Mouse (Mus musculus): Measurements from ENCODE around the gene Ptpn7.
"Not testable (repeated sequence)": the region's sequence is repeated elsewhere in the genome, so short reads cannot be mapped to it uniquely, and the experiment has no call there.

Ptpn7 gene

DNA sequence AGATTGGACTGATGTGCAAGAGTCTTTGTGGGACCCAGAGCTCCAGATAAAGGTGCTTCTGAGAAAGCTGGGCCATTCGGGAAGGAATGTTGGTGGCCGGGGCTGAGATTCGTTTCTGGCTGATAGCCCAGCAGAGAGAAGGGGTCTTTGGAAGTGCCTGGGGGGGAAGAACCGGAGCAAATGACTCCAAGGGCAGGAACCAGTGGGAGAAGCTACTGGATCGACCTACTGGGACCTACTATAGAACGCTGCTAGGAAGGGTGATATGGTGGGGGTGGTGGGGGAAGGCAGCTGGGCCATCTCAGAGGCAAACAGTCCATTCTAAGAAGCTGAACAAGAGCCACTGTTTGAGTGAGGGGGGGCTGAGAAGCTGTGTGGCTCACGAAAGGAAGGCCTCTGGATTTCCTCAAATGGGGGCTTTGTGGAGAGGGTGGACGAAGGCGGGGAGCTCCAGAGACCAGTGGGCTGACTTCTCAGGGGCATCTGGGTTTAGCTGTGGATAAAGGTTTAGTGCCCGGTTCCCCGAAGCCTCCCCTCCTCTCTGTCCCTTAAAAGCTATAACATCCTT, 27.1 kb downstream of the Ptpn7 start:
- DNase-seq = no peak

DNA sequence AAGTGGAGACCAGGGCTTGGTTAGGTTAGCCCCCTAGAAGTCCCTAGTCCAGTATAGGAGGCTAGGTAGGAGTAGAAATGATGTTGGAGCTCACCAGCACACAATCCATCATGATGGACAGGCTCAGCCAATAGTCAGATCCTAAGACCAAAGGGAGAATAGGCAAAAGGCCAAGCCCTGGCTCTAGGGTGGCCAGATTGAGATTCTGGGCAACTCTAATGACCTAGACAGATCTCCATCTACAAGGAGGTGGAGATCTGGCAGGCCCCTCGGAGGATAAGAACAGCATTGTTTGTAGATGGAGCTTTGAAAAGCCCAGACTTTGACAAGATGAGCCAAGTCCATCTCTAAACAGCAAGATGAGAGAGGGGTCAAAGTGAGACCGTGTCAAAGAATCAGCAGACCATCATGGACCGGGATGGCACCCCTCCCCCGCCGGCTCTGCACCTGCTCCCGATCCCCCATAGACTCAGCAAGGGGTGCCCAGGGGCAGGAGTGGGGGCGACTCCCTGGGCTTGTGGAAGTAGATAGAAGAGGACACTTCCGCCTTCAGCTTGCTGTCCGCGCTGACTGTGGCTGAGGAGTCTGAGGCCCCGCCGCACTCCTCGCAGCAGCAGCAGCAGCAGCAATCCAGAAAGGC, 28.0 kb downstream of the Ptpn7 start:
- no peak for DNase-seq

- peak; percentile 39 for DNase-seq
Observed at GRCm38 (mm10) chr1:135162720-135163119, 30.2 kb downstream of the Ptpn7 start.

DNA sequence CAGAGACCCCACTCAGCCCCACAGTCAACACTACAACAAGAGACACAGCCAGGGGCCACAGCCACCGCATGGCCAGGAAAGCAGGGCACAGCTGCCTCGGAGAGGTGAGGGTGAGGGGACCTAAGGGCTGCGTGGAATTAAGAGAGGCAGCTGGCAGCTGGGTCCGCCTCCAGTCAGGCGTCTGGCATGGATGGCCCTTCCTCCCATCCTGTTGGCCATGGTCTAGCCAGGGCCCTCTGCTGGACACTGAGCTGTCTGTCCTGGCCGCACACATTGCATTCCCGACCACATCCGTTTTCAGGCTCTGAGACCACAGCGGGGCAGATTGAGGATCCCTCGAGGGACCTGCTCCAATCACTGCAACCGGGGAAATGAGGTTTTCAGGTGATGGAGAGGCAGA, 34.9 kb downstream of the Ptpn7 start, which contains the start of gene Gpr37l1:
Gene Gpr37l1 (minus strand): TSS at position 247 of the 400 bp plus-strand sequence.
- DNase-seq = peak; percentile 46

DNA sequence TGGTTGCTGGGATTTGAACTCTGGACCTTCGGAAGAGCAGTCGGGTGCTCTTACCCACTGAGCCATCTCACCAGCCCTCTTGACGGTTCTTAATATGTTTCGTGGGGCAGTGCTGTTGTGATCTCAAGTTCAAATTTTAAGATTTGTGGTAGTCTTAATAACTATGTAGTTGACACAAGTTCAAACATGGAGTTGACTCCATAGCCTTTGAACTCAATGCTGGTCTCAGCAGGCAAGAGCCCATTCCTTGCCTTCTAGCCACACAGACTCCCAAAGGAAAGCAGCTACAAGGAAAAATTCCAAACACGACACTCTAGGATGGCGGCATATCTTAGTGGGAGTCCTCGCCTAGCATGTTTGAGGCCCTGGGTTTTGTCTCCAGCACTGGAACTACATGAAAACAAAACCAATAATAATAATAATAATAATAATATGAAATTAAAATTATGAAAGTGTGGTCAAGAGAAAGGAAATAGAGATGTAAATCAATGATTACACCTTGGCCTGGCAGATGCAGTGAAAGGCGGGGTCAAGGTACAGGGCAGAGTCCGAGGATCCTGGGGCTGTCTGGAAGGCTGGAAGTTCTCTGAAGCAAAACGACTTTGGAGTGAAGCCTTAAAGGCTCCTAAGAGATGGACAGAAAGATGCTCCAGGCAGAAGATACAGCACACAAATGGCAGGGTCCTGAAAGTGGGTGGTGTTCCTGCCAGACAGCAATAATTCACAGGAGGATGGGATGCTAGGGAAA, 36.1 kb downstream of the Ptpn7 start:
- DNase-seq = no peak

DNA sequence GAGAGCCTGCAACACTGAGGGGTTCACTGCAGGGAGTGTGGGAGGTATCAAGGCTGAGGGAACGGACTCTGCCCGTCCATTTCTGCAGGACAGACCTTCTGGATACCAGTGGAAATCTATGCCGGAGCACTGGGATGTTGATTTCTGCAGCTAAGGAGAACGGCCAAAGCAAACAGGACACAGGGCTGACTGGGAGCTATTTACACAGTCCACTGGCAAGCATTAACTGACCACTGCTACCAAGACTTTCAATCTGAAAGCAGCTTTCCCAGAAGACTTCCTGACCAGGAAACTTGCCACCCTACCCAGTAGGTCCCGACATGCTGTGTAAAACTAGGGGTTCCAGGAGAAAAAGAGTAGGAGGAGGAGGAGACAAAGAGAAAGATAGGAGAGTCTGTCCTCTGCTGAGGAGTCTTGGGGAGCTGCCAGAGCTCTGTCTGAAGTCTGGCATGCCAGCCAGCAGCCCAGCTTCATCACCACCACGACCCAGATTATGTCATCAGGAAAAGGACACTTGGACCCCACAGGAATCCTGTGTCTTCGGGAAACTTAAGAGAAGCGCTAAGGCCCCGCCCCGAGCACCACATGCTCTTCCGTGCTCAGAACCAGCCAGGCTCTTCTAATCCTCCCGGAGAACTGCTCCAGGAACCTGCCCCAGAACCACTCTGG, 37.2 kb downstream of the Ptpn7 start:
- DNase-seq = peak; percentile 21

- DNase-seq = no peak
Observed at GRCm38 (mm10) chr1:135170299-135170698, 37.8 kb downstream of the Ptpn7 start.

DNA sequence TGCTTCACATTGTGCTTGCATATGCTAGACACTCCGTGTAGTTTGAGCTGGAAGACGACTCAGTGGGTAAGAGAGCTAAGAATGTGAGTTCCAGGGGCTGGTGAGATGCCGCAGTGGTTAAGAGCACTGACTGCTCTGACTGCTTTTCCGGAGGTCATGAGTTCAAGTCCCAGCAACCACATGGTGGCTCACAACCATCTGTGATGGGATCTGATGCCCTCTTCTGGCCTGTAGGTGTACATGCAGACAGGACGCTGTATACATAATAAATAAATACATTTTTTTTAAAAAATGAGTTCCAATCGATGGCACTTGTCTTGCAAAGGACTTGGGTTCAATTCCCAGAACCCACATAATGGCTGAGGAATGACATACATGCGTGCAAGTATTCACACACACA, 38.7 kb downstream of the Ptpn7 start:
- DNase-seq = no peak

- DNase-seq = peak; percentile 56
Observed at GRCm38 (mm10) chr1:135171984-135172383, 39.5 kb downstream of the Ptpn7 start.

GRCm38 (mm10) chr1:135173311-135173710, 40.8 kb downstream of the Ptpn7 start:
- DNase-seq = no peak

DNA sequence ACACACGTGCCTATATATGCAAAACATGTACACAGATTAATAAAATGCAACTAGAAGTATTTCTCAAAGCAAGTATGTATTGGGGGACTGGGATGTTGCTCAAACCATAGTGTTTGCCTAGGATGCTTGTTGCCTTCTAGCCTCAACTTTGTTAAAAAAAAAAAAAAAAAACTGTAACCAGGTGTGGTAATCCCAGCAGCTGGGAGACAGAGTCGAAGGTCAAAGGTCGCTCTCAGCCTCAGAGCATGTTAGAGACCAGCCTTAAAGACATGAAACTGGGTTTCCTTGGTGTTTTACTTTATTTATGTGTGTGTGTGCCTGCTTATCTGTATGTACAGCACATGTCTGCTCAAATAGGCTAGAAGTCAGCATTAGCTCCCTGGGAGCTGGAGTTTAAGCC, 42.7 kb downstream of the Ptpn7 start:
- no peak for DNase-seq

- no peak for DNase-seq
Observed at GRCm38 (mm10) chr1:135177724-135178123, 45.2 kb downstream of the Ptpn7 start.

GRCm38 (mm10) chr1:135178863-135179262, 46.4 kb downstream of the Ptpn7 start:
- DNase-seq = no peak

DNA sequence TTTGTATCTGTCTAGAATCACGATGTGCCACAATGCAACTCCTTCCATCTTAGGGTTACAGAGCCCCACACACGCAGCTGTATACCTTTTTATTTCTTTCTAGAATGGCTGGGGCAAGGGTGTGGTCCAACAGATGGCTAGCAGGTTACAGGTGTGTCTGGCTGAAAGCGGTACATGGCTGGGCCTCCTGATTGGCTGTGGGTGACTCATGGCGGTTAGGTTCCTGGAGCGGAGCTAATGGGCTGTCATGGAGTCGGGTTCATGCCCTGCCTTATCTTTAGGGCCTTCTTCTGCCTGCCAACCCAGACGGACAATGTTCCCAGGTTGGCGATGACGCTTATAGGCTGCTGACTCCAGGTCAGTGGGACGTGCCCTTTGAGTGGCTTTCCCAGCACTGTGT, 48.3 kb downstream of the Ptpn7 start:
- no peak for DNase-seq

- DNase-seq = no peak
Observed at GRCm38 (mm10) chr1:135181275-135181674, 48.8 kb downstream of the Ptpn7 start.

DNA sequence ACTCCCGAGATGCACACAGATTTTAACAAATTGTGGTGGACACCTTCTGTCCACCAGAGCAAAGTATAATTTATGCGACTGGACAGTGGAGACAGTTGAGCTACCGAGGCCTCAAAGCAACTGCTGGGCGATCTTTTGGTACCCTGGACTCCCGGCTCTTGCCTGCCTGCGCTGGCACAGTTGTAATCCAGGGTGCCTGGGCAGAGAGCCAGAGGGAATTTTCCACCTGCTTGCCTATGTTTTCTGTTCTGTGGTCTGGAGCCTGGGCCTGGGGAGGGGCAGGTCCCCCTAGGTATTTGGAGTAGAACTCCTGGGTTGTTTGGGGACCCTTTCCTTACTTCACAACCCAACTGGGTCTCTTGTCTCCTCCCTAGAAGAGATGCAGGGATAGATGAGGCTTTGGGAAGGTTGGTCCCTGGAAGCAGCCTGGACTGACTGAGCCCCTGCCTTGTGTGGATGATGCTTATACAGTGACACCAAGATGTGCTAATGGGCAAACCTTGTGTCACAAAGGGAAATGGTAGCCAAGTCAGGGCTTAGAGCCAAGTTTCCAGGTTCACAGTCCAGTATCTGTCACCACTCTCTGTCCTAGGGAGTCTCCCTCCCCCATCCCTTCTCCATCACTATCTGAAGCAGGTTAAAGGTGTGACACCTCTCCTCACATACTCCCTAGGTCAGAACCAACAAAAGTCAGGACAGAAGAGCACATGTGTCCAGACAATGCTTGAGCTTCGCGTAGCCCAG, 49.6 kb downstream of the Ptpn7 start:
- DNase-seq = no peak

DNA sequence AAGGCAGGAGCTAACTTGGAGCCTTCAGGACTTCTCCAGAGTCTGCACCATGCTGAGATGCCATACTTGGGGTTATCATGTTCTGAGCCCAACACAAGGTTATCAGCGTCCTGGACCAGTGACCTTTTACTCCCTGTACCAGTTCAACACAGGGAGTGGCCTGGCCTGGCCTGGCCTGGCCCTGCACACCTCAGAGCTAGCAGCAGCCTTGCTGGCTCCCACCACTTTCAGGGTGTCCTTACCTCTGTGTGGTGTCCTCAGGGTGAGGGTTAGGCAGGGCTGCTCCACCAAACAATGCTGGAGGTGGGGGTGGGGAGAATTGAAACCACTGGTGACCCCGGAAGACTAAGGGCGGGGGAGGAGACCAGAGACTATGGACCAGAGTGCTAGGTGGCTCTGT, 50.5 kb downstream of the Ptpn7 start:
- no peak for DNase-seq

DNA sequence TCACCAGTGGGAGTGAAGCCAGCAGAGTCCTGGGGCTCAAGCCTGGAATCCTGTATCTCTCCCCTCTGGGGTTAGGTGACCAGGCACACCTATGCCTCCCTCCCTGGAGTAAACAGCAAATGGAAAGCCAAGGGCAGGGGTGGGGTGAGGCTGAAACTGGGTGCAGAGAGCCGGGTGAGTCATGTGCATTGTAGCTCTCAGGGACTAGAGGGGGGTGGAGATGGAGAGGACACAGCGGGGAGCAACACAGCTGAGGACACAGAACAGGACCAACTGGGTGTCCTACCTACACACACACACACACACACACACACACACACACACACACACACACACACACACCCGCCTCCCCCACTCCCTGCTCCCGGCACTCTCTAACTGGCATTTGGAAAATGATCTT, 50.9 kb downstream of the Ptpn7 start:
- no peak for DNase-seq

- DNase-seq = no peak
Observed at GRCm38 (mm10) chr1:135183941-135184570, 51.6 kb downstream of the Ptpn7 start.

GRCm38 (mm10) chr1:135185936-135186335, 53.4 kb downstream of the Ptpn7 start:
- no peak for DNase-seq

DNA sequence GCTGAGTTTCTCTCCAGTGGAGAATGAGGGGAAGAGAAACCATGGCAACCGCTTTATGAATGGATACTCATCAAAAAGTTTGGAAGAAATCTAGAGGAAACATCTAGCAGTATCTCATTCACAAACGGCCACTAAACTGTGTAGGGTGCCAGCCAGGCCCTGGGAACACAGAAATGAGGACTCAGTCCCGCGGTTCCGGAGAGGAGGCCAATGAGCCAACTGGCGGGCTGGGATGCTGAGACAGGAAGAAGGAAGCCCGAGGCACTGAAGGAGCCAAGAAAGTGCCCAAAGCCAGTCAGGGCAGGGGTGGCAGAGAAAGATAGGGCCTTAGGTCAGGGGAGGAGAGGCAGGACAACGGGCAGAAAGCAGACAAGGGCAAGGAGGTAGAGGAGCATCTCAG, 53.9 kb downstream of the Ptpn7 start:
- no peak for DNase-seq

DNA sequence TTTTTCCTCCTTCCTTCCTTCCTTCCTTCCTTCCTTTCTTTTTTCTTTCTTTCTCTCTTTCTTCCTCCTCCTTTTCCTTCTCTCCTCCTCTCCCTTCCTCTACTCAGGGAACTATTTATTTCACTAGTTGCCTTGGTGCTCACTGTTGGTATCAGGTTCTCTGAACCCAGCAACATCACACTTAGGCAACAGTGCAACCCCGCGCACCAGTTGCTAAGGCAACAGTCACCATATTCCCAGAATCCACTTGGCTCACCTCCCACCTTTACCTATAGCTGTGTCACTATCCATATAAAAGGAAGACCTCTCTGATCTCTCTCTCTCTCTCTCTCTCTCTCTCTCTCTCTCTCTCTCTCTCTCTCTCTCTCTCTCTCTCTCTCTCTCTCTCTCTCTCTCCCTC, 54.5 kb downstream of the Ptpn7 start:
- DNase-seq = not testable (repeated sequence)
